Mouse (Mus musculus) urinary bladder, adult 18-20 months (tissue): ENCODE data around the gene Bbx.
A peak's percentile ranks its signal among the peaks of the same experiment; 100 is the strongest.

ENCODE experiments used
- DNase-seq, 2 experiments: peaks; one replicate each; pipeline ENCODE4 v3.0.0; 2022; ENCODE audit warnings: low spot score in 2 of 2, mixed read lengths in 2 of 2

Bbx gene

GRCm38 (mm10) chr16:50315349-50315969, 116.7 kb downstream of the Bbx start:
- no peak for DNase-seq

- no peak for DNase-seq
Measured at GRCm38 (mm10) chr16:50311588-50311987, 120.6 kb downstream of the Bbx start.

GRCm38 (mm10) chr16:50309411-50310042, 122.7 kb downstream of the Bbx start:
- peak; percentile 25 to 79 for DNase-seq

GRCm38 (mm10) chr16:50308256-50308655, 123.9 kb downstream of the Bbx start:
- DNase-seq = no peak

- DNase-seq = no peak
Measured at GRCm38 (mm10) chr16:50307231-50307630, 125.0 kb downstream of the Bbx start.

GRCm38 (mm10) chr16:50306727-50307126, 125.5 kb downstream of the Bbx start:
- no peak for DNase-seq

- DNase-seq = no peak
Measured at GRCm38 (mm10) chr16:50305156-50305555, 127.0 kb downstream of the Bbx start.

- no peak for DNase-seq
Measured at GRCm38 (mm10) chr16:50302566-50302965, 129.6 kb downstream of the Bbx start.

GRCm38 (mm10) chr16:50298743-50299443, 133.3 kb downstream of the Bbx start:
- no peak for DNase-seq

- DNase-seq = no peak
Measured at GRCm38 (mm10) chr16:50293502-50294228, 138.5 kb downstream of the Bbx start.

GRCm38 (mm10) chr16:50292834-50293233, 139.4 kb downstream of the Bbx start:
- no peak for DNase-seq

- DNase-seq = no peak
Measured at GRCm38 (mm10) chr16:50289764-50290163, 142.4 kb downstream of the Bbx start.

- DNase-seq = no peak
Measured at GRCm38 (mm10) chr16:50272813-50273212, 159.4 kb downstream of the Bbx start.

GRCm38 (mm10) chr16:50262647-50263046, 169.5 kb downstream of the Bbx start:
- no peak for DNase-seq

GRCm38 (mm10) chr16:50262209-50262608, 170.0 kb downstream of the Bbx start:
- no peak for DNase-seq

GRCm38 (mm10) chr16:50261741-50262140, 170.4 kb downstream of the Bbx start:
- DNase-seq = no peak

GRCm38 (mm10) chr16:50254522-50255159, 177.5 kb downstream of the Bbx start:
- no peak for DNase-seq

GRCm38 (mm10) chr16:50251417-50251975, 180.7 kb downstream of the Bbx start:
- no peak for DNase-seq

GRCm38 (mm10) chr16:50250469-50250868, 181.7 kb downstream of the Bbx start:
- DNase-seq = no peak

- no peak for DNase-seq
Measured at GRCm38 (mm10) chr16:50249036-50249435, 183.2 kb downstream of the Bbx start.

- no peak for DNase-seq
Measured at GRCm38 (mm10) chr16:50242444-50242843, 189.7 kb downstream of the Bbx start.
